Comparison of ENCODE assay signal across 8 mouse cellular contexts in the genomic region with DNA sequence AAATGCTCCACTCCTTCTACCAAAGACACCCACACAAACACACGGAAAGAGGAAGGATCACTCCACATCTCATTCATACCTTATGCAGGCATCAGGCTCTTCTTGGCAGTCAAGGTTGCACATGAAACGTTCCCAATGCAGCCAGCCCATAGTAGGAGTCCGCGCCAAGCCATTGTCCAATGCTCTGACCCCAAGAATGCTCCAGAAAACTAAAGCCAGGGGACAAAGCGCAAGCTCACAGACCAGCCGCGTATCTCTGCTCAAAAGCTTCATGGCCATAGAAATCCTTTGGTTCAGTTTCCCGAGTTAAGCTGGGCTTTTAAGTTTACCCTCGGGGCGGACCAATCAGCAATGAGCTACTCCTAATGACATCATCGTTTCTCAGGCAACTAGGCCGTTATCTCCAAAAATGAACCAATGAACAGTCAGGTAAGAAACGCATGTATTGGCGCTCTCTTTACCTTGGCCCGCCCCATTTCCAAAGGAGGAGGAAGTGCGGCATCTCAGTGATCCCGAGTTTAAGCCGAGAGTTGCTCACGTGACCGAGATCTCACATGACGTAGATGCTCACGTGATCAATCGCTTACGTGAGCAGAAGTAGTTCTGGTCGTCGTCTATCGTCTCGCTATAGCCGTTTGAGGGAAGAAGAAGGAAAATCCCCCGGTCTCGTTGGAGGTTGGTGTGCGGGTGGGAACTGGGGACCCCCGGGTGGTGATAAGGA. TPM values are rescaled to one million over a fixed set of nuclear protein-coding genes. Genes with fewer than 3 reads are reported as not detected.
DNase-seq lines count a peak whose midpoint lies in the region; ATAC-seq lines count a peak whose summit lies in the region.

A gene (minus strand): TSS at position 467 of the 721 bp plus-strand sequence.
A gene (plus strand): TSS at position 521 of the 721 bp plus-strand sequence.

- H3K9me3 ChIP-seq in hindbrain, embryonic 16.5 days (ENCODE audit: control insufficient read depth, low read length): no peaks in the 10 kb centered on the region

- WGBS in hindbrain, embryonic 16.5 days: 18% methylated on average over 33 of the region's 33 CpGs
- WGBS in macrophage (ENCODE audit: missing documents): 23% methylated on average over 28 of the region's 33 CpGs

- peak; percentile 87 for DNase-seq in WW6 (ENCODE audit: low read depth, low spot score)
- DNase-seq in cerebellum, postnatal 4 days (ENCODE audit: low spot score in 2 of 2): peak; percentile 43 to 83
- peak; percentile 94 for DNase-seq in gastrocnemius, adult 18-20 months (ENCODE audit: low spot score)
- DNase-seq in left cerebral cortex, adult 18-20 months (ENCODE audit: low spot score in 2 of 2): peak; percentile 83 to 85
- DNase-seq in right cerebral cortex, adult 18-20 months: peak; percentile 93
- peak; percentile 42 for DNase-seq in urinary bladder, postnatal 10 days (ENCODE audit: low spot score)

- H3K36me3 ChIP-seq in hindbrain, embryonic 16.5 days (ENCODE audit: control insufficient read depth, insufficient read depth, low read length): no peaks in the 10 kb centered on the region
- no peaks in the 10 kb centered on the region for H3K36me3 ChIP-seq in macrophage (ENCODE audit: inconsistent target)

- no peaks in the 10 kb centered on the region for H3K4me1 ChIP-seq in hindbrain, embryonic 16.5 days (ENCODE audit: control insufficient read depth, insufficient read depth, low read depth, low read length)

- H3K27me3 ChIP-seq in hindbrain, embryonic 16.5 days (replicated peaks; ENCODE audit: control insufficient read depth, insufficient read depth, low read length): no peaks in the 10 kb centered on the region

- peak within 1 kb of the TSS; percentile 53 for H3K4me3 ChIP-seq in hindbrain, embryonic 16.5 days (ENCODE audit: low read length)
- peak within 1 kb of the TSS; percentile 76 for H3K4me3 ChIP-seq in macrophage (ENCODE audit: inconsistent target)

- peak; percentile 98 for ATAC-seq in hindbrain, embryonic 16.5 days

- peak within 1 kb of the TSS; percentile 93 for H3K27ac ChIP-seq in hindbrain, embryonic 16.5 days (ENCODE audit: low read depth, low read length)
- peak within 1 kb of the TSS; percentile 95 for H3K27ac ChIP-seq in macrophage

- H3K9ac ChIP-seq in hindbrain, embryonic 16.5 days (ENCODE audit: low read depth, low read length): peak within 1 kb of the TSS; percentile 62

- H3K79me2 ChIP-seq in macrophage (ENCODE audit: inconsistent target): peaks cover 89% of the 10 kb centered on the region

- H3K4me2 ChIP-seq in hindbrain, embryonic 16.5 days (ENCODE audit: low read length): peak within 1 kb of the TSS; percentile 59

RNA-seq across cellular contexts. Expression of the first gene that starts in this region (rescaled TPM):
- 1 to 10 TPM; 2.0 to 2.2 TPM for total RNA-seq in gastrocnemius, adult 18-20 months (2021)
- 3.9 and 4.7 TPM in 2 replicates for polyA plus RNA-seq in hindbrain, embryonic 16.5 days (2015; fragmentation: Nextera tagmentation; extraction: Ambion mirVana)
- 10 to 100 TPM; 11.4 to 12.1 TPM for total RNA-seq in left cerebral cortex, adult 18-20 months (2021)
- total RNA-seq in macrophage (2018; cell fraction: chromatin; rRNA removed): 10 to 100 TPM; 10.9 to 59.2 (median 41.3) TPM
- 100 to 1,000 TPM; 171 to 247 (median 204) TPM for total RNA-seq in macrophage (2018; cell fraction: cytosol; rRNA removed)
- total RNA-seq in macrophage (2018; cell fraction: nucleus; rRNA removed): 100 to 1,000 TPM in 24 of 26 experiments, 10 to 100 TPM in 2; 45.0 to 210 (median 166) TPM
- polyA plus RNA-seq in macrophage (2018): 134 to 148 TPM (median 144 TPM) in 3 replicates

RNA-seq across cellular contexts. Expression of the second gene that starts in this region (rescaled TPM):
- total RNA-seq in gastrocnemius, adult 18-20 months (2021): 10 to 100 TPM; 45.6 to 53.7 TPM
- 140 and 141 TPM in 2 replicates for polyA plus RNA-seq in hindbrain, embryonic 16.5 days (2015; fragmentation: Nextera tagmentation; extraction: Ambion mirVana)
- total RNA-seq in left cerebral cortex, adult 18-20 months (2021): 100 to 1,000 TPM; 161 to 167 TPM
- total RNA-seq in macrophage (2018; cell fraction: chromatin; rRNA removed): 100 to 1,000 TPM in 2 of 26 experiments, 10 to 100 TPM in 24; 30.2 to 113 (median 69.6) TPM
- 100 to 1,000 TPM; 100 to 142 (median 120) TPM for total RNA-seq in macrophage (2018; cell fraction: cytosol; rRNA removed)
- 100 to 1,000 TPM; 117 to 188 (median 144) TPM for total RNA-seq in macrophage (2018; cell fraction: nucleus; rRNA removed)
- 110 to 217 TPM (median 123 TPM) in 3 replicates for polyA plus RNA-seq in macrophage (2018)

Comparison
In these comparisons a context has a peak if more than half of its experiments do, and no peak if none do; other contexts are left out.
1. Peak in every context shown above with its lines: DNase-seq, ATAC-seq, H3K4me3 ChIP-seq and H3K27ac ChIP-seq.
2. RNA of the first gene that starts in this region (polyA plus RNA-seq): 134 to 148 TPM in macrophage; 3.9 to 4.7 TPM in hindbrain, embryonic 16.5 days; every median in the first group is over 10 times any median in the second.
3. DNase-seq: peak in every context shown above with its lines; median percentile 94 in gastrocnemius, adult 18-20 months; 93 in right cerebral cortex, adult 18-20 months; 87 in WW6; 84 in left cerebral cortex, adult 18-20 months; 63 in cerebellum, postnatal 4 days; 42 in urinary bladder, postnatal 10 days.